Mouse (Mus musculus) retina, postnatal 1 day (tissue): ENCODE measurements at regions not wholly inside any gene's neighbourhood (a gene's known extent, or its start where the extent isn't known, plus 50 kb on each side); places are given as distances from the start of the nearest gene placed in this dataset.

Experiments
- DNase-seq: peaks from one replicate; pipeline ENCODE4 v3.0.0-alpha.2; 2012

DNA sequence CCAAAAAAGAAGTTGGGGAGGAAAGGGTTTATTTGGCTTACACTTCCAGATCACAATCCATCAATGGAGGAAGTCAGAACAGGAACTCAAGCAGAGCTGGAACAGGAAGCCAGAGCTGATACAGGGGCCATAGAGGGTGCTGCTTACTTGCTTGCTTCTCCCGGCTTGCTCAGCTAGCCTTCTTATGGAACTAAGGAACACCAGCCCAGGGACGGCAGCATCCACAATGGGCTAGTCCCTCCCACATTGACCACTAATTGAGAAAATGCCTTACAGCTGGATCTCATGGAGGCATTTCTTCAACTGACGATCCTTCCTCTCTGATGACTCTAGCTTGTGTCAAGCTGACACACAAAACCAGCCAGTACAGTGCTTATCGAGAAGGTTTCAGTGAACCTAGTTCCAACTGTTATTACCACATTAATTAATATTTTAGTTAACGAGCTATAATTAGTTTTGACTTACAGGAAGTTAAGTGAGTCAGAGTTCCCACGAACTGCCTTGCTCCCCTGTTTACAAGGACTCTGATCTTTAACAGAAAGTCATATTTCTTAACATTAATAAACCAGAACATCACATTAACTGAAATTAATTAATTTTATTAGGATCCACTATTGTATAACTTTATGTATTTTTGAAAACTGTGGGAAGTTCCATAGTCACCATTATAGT lies 158.2 kb downstream of the Calcrl start:
- peak; percentile 28 for DNase-seq

DNA sequence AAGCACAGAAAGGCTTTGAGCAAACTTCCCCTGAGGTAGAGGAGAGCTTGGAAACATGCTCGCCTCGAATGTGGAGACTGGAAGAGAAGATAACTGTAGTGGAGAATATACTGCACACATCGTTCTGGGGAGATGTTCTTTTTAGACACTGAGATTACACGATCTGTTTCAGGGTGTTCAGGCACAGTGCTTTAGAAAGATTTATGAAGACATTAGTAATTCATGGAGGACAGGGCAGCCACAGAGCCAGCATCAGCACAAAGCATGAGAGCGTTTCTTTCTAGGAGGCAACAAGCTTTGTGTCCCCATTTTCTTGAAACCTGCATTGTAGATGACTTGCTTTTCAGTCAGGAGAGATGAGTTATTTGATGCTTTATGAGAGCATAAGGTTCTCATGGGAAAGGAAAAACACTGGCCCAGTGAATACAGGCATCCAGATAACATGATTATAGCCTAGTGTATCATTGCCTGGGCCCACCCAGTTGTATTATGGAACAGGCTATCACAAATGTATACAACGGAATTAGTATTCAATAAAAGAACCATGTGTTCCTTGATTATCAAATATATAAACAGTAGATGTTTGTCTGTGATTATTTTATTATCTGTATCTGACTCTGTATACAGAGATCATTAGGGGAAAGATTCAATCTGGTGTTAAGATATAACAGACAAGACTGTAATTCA lies 151.0 kb downstream of the Calcrl start:
- no peak for DNase-seq

DNA sequence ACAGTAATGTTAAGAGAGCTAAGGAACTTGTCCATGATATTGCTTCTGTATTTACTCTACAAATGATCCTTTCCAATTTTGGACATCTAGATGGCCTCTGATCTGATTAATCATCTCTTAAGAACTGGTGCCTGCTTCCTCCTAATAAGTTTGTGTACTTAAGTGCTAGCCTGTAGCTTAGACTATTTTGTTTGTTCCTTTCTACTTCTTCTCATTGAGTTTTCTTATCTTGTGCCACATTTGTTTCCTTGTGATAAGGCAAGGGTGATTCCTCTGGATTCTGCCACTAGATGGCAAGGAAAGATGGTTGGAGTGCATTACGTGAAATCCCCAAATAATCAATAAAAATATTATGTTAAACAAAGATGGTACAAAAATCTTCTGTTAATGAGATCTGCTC lies 148.0 kb downstream of the Calcrl start:
- DNase-seq, result no peak
